Mouse (Mus musculus): Measurements from ENCODE around the gene Ep400. TPM values are rescaled to one million over a fixed set of nuclear protein-coding genes. Genes with fewer than 3 reads are reported as not detected.

The Ep400 gene
- total RNA-seq (2015): 94.1 and 115 TPM in 2 replicates
- 41.0 and 41.7 TPM in 2 replicates for total RNA-seq (2017)

DNA sequence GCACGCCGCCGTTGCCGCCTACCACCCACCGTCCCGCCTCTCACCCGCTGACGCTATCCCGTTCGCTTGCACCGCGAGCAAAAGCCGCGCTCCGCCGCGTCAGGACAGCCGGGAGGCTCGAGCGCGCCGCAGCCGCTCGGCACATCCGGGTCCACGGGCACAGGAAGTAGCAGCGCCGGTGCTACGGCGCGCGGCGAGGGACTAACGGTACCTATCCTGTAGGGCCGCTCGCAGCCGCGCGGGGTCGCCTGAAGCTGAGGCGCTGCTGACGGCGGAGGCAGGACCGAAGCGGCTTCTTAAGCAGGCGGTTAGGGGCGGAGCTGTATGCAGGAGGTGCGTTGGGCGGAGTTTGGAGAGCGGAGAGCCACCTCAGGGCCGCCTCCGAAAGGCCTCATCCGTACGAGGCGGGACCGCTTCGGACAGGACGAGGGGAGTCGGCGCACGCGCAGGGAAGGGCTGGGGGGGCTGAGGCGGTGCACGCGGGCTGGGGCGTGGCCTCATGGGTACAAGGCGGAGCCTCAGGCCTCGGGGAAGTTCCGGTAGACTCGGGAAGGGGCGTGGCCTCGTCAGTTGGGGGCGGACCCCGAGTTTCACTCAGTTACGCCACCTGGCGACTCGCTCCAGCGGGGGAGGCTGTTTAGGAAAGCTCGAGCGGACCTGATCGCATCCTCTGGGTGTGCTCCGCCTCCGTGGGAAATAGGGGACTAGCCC lies at the start of gene Ep400:
TSS of gene Ep400 (minus strand) at position 270 of the 711 bp plus-strand sequence.
- ATAC-seq (replicated peaks; ENCODE audit: poor library complexity): peak; percentile 90

DNA sequence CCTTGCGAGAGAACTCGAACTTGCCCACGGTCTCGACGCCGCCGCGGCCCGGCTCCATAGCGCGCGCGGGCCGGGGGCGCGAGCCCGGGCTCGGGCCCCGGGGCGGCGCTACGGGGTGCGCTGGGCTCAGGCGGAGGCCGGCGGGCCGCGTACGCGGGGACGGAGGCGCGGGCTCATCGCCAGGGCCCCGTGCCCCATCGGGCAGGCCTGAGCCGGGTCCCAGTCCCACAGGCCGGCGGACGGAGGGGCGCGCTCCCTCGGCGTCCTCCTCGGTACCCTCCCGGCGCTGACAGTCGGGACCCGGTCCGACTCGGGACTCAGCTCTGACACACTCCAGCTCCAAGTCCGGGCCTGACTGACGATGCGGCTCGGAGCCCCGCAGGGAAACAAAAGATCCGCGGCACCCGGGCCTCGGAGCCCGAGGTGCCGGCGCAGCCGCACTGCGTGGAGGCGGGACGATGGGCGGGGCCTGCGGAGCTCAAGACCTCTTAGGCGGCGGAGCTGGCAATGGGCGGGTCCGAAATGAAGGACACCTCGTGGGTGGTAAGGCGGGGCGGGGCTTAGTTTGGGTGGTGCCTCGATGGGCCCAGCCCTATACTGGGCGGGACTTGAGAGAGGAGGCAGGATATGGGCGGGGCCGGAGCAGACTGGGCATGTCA lies 39.3 kb upstream of the Ep400 start, which contains the start of gene Ulk1:
TSS of gene Ulk1 (minus strand) at position 431 of the 659 bp plus-strand sequence.
- peak; percentile 88 for ATAC-seq (replicated peaks; ENCODE audit: poor library complexity)

DNA sequence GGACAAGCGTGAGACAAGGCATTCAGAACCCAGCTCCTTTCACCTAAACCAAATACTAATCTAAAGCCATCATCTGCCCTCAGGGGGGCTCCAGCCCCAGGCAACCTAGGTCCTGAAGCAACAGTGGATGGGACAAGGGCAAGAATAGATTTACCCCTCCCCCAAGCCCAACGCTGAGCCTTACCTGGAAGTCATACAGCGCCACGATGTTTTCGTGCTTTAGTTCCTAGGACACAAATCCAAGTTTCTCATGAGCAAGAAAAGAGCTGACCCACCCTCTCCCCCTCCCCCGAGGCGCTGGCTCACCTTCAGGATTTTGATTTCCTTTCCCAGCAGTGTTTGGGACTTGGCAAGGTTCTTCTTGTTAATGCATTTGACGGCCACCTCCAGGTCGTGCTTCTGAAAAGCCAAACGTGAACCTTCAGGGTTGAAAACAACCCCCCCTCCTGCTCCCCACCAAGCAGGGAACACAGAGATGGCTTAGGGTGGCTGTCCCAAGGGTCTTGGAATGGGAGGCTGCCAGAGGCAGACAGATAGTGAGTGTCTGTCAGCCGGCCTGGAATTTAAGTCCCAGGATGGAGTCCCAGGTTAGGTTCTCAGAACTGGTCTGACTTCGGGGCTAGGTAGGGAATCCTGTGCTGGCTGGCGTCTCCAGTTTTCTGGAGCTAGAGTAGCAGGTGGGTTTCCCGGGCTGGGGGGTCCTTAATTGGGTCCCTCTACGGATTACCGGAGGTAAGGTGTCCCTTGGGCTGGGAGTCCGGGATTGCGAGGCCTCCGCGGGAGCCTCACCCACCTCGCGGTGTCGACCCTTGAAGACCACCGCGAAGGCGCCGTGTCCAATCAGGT lies 38.5 kb upstream of the Ep400 start:
- ATAC-seq (replicated peaks; ENCODE audit: poor library complexity): no peak

DNA sequence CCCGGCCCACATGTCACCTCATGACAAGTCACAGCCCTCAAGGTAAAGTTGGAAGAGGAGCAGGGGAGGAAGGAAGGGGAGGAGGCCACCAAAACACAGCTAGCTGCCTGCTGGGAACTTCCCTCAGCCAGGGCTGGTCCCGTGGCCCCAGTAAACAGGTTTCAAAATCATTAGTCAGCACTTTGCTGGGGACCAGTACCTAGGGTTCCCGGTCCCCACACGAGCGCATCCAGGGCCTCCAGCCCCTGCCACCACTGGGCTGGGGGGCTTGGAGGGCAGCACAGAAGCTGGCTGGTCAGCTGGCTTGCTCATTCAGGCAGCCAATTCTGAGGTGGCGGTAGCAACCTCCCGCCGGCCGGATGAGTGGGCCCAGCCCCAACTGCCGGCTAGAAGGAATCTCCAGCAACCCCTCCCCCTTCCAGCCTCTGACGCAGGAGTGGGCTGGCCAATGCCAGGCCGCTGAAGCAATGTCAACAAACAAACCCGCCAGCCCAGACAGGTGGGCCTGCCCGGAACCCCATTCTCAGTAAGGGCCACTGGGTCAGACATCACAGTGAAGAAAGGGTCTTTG lies 37.6 kb upstream of the Ep400 start:
- ATAC-seq (replicated peaks; ENCODE audit: poor library complexity): peak; percentile 62

DNA sequence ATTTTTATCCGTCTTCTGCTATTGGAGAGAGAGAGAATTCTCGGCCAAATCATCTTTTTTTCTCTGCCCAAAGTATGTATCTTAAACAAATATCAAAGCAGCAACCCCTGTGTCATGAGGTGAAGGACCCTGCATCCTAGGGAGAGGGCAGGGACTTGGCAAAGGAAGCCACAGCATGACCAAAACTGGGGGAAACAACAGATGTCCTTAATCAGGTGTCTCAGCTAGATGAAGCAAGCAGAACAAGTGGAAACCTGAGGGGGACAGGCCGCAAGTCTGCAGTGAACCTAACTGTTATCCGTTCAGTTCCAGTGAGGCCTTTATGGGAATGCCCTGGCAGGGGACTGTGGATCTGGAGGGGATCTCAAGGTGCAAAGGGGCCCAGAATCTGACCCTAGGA lies 36.9 kb upstream of the Ep400 start:
- ATAC-seq (replicated peaks; ENCODE audit: poor library complexity): no peak

DNA sequence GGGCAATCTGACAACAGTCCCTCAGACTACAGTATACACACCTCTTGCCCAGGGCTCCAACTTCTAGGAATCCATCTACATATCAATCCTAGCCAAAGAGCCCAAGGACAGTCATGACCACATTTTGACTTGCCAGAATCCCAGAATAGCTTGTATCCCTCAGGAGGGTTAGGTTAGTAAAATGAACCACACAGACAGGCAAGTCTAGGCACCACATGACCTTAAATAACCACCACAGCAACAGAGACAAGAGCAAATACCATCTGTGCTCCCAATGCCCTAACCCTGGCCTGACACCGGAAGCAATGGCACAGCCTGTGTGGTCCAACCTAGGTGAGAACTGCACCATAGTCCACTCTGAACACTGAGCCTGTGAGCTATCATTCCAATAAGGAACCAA lies 36.2 kb upstream of the Ep400 start:
- no peak for ATAC-seq (replicated peaks; ENCODE audit: poor library complexity)

DNA sequence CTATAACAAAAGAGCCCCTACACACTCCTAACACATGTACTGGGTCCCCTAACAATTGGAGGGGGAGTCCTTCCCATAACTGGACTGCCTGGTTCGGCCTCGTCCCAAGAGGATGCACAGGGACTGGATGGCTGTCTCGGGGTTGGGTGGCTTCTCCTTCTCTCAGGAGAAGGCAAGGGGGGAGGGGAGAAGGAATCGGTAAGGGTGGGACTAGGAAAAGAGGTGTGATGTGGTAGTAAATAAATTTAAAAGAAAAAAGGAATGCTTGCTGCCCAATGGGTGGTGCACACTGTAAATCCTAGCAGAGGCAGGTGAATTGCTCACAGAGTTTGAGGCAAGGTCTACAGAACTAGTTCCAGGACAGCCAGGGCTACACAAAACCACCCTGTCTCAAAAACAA lies 35.6 kb upstream of the Ep400 start:
- no peak for ATAC-seq (replicated peaks; ENCODE audit: poor library complexity)

DNA sequence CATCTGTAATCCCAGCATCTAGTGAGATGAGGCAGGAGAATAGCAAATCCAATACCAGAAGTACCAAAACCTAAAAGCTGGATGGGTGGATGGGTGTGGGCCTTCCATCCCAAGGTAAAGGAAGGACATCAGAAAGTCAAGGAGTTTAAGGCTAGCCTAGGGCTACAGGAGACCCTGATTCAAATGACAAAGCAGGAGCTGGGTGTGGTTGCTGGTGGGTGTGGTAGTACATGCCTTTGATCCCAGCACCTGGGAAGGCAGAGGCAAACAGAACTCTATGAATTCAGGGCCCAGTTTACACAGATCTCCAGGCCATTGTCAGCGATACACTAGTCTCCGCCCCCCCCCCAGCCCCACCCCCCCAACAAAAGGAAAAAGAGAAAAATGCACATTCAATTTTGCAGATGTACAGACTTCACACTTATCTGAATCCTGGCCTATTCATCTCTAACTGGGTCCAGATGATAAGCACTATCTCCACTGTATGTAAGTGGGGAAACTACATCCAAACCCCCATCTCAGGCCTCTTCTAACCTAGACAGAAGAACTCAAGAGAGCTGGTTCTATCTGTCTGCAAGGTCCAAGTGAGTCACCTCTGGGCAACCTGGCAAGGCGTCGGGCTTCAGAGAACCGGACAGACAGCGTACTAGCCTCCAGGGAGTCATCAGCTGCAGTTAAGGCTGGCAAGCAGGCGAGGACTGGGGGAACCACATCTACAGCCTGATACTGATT lies 33.7 kb upstream of the Ep400 start:
- ATAC-seq (replicated peaks; ENCODE audit: poor library complexity): no peak

DNA sequence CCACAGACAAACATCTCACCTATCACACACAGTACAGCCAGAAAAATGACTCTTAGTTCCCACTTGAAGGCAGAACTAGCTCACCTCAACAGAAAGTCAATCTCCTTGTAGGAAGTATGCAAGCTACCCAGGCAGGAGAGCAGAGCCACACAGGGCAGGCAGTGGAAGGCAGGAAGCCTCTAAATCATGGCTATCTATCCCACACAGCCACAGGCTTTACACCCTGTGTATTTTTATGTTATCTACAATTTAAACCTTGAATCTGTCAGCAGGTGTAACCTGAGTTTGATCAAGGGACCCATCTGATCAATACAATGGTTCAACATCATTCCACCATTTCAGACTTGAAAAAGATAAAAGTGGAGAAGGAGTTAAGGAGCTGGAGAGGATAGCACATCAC lies 32.3 kb upstream of the Ep400 start:
- ATAC-seq (replicated peaks; ENCODE audit: poor library complexity): peak; percentile 30; the same call in 1 of the 2 replicates

DNA sequence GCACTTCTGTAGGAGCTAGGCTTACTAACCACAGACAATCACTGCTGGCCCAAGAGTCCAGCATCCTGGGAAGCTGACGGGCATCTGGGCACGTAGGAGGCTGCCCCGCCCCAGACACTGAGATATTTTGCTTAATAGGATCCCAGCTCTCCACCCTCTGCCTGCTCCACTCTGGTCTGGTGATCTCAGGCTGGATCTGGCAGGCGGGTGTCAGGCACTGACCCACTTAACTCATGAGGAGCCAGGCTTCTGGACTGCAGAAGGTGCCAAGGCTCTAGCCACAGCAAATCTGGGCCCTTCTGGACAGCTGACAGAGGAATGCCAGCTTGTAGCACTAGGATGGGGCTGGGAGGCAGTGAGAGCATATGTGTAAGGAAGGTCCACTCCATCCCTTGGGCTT lies 31.7 kb upstream of the Ep400 start:
- no peak for ATAC-seq (replicated peaks; ENCODE audit: poor library complexity)

DNA sequence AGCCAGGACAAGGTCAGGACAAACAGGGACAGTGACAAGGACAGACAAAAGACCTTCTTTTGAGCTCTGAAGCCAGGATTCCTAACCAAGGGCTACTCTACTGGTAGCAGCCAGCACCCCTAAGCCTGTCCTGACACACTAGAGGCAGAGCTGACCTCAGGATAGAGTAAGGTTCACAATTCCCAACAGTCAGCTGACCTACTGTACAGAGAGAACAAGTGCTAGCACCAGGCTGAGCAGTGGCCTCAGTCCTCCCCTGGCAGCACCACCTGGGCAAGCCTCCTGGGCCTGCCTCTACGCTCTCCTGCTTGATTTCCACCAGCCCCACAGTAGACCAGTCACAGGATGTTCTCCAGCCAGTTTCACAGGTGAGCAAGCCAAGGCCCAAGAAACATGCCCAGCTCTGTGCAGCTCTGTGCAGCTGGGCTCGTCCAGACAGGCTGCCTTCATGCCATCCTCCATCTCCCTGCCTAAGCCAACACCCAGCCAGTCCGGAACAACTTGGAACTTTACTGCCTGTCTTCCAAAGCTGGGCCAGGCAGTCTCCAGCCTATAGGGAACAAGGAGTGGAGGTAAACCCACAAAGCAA lies 30.6 kb upstream of the Ep400 start:
- ATAC-seq (replicated peaks; ENCODE audit: poor library complexity): no peak

DNA sequence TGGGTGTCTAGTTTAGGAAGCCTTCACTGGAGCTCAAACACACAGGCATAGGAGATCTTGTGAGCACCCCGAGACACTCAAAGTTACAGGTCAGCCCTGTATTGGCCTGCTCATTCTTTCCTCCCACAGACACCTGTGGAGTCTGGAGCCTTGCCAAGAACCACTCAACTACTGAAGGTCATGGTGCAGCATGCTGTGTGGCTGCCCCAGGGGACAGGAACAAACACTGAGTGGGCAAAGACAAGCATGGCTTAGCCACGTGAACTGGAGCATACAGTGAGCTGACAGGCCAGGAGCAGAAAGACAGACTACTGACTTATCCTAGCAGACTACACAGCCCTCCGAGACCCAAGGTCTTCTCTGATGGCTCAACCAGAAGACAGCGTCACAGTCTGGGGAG lies 27.2 kb upstream of the Ep400 start:
- no peak for ATAC-seq (replicated peaks; ENCODE audit: poor library complexity)

DNA sequence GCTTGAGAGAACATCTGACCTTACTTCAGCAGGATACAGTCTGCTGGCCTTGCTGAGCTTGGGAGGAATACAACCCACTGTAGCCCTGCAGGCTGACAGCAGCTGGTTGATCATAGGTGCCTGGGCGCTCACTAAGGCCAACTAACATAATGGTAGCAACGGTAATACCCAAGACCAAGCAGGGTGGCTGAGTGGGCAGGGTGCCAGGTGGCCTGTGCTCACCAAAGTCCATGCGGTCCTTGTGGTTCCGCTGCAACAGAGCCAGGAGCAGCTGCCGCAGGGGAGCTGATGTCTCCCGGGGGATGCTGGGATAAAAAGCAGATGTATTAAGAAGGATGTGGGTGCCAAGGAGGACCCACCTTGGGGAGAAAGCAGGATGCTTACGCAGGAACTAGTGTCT lies 23.8 kb upstream of the Ep400 start:
- no peak for ATAC-seq (replicated peaks; ENCODE audit: poor library complexity)

DNA sequence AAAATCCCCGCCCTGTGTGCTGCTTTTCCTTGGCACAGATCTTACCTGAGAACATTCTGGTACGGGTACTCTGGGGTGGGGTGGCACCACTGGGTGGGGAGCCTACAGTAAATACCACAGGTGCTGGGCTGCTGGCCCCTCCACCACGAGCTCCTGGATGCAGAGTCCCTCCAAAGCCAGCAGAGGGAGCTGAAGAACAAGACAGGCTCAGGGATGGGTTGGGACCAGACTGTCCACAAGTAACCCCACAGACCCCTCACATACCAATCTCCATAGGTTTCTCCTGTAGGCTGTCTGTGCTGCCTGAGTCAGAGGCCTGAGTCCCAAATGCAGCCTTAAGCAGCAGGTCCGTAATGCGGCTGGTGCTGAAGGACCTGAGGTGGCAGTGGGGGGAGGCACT lies 18.2 kb upstream of the Ep400 start:
- ATAC-seq (replicated peaks; ENCODE audit: poor library complexity): peak; percentile 85

DNA sequence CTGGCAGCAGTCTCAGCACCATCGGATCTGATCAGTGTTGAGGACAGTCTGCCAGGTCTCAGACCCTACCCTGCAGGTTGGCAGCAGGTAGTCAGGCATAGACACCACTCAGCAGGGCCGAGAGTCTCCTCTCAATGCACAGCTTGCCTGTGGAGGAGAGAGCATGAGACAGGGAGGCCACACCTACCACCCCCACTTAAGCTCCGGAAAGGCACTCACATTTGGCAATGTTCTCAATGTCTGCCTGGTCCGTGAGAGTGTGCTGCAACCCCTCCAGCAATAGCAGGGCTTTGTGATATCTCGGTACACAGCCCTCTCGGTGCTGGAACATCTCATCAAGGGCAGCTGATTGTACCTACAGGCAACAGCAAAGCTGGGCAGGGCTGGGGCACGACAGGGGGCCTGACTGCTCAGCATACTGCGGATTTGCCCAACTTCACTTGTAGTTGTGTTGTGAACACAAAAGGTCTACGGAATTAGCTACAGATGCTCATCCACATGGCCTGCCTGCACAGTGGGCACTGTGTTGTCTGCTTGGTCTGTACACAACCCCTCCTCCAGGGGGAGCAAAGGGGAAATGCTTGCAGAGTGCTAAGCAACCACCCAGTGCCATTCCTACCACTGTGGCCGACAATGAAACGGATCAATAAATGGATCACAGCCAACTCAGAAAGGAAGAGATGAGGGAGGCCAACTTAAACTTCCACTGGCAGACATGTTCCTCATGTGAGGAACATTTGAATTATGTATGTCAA lies 15.7 kb upstream of the Ep400 start:
- ATAC-seq (replicated peaks; ENCODE audit: poor library complexity): peak; percentile 49

DNA sequence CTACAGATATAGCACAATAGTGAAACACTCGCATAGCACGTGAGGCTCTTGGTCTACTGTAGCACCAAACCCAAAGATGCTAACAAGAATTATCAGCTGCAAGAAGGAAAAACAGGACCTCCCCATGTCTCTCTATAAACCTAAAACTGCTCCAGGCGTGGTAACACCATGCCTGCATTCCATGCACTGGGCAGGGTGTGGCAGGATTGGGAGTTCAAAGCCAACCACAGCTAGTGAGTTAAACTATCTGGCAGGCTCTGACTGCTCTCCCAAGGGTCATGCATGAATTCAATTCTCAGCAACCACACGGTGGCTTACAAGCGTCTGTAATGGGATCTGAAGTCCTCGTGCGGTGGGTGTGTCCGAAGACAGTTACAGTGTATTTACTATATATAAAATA lies 12.6 kb upstream of the Ep400 start:
- no peak for ATAC-seq (replicated peaks; ENCODE audit: poor library complexity)

DNA sequence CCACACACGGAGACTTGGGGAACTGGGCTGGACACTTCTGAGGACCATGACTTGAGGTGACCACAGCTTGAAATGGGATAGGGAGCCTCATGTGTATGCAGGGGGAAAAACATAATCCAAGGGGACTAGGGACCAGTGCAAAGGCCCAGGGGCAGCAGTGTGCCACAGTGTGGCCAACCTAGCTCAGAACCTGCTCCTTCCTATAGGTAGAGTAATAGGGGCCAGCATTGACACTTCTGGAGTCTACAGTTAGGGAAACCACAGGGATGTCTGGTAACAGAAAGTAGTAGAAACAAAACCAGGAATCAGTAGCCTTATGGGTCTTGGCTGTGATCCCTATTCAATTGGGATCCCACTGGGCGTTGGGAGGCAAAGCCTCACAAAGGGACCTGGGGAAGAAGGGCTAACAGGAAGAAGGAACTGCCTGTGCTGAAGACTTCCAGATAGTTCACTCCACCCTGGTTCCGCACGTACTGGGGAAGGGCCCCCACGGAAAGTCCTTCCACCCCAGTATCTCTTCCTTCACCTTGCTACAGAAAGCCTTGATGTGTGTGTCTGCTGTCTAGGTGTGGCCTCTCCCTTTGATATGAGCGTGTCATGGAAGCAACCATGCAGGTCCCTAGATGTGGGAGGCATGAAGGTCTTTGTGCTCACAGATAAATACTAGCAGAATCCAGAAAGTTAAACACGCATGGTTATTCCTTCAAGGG lies 11.2 kb upstream of the Ep400 start:
- ATAC-seq (replicated peaks; ENCODE audit: poor library complexity): no peak

DNA sequence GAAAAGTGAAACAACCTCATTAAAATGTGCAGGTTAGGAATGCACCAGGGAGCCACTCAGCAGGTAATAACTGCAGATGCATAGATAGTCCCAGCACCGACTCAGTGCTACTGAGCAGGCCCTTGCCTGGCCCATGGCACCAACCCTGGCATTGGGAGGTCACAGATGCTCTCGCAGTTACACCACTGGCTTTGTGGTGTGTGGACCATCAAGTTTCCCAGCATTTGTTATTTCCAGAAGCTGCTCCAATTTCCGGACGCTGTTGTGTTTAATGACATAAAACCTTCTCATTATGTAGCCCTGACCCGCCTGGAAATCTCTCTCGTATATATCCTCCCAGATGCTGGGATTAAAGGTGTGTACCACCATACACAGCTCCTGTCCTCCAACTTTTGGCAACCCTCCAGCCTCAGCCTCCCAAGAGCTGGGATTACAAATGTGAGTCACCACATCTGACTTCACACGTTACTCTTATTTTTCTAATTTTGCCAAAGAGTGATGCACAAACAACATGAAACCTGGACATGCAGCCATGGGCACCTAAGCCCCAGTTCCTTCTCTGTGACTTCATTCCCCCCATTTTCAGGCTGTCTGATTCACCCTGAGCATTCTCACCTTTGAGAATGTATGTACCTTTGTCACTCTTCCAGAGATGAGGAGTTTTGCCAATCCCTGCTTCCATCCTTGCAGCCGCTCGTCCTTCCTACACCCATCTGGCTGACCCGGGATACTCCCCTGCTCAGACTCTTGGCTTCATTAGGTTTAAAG lies 10.4 kb upstream of the Ep400 start:
- peak; percentile 45 for ATAC-seq (replicated peaks; ENCODE audit: poor library complexity)

All from megakaryocyte progenitor cell, adult 5-6 weeks (primary cell).